Mouse (Mus musculus) olfactory bulb, adult 2 months (tissue): ENCODE results near the gene Sorl1.

Experiments used
- CTCF ChIP-seq: fragments of 200-500 bp; IDR thresholded peaks from 2 replicates; pipeline ENCODE4 v1.5.1; 2012; ENCODE audit warnings: low read depth, mild to moderate bottlenecking, low read length, moderate library complexity; ENCODE audit not compliant: insufficient read depth
- POLR2A ChIP-seq: fragments of 200-500 bp; IDR thresholded peaks from 2 replicates; pipeline ENCODE4 v1.6.1; 2012; ENCODE audit warnings: mild to moderate bottlenecking, low read depth, low read length, moderate library complexity; ENCODE audit not compliant: insufficient read depth

DNA sequence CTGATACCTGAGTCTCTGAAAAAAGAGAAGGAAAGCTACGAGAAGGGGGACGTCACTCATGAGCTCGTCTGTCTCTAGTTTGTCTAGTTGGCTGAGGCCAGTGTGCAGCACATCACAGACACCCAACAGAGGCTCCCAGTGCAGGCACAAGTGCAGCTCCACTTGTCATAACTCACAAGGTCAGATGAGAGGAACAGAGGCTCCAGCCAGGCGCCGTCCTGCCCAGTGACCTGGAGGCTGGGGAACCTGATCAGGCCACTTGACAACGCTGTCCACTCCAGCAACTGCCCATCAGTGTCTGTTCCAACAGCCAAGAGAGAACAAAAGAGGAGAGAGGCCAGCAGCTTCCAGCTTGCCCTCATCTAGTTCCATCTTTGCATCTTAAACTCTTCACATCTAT is 201.7 kb downstream of the Sorl1 start:
- TF ChIP-seq CTCF (no peak), POLR2A (no peak)
